Mouse (Mus musculus) kidney, embryonic 16.5 days (tissue): ENCODE results near the gene Slc38a11. TPM values are rescaled to one million over a fixed set of nuclear protein-coding genes. Genes with fewer than 3 reads are reported as not detected.

Experiments used
- ATAC-seq: fragments of 200-750 bp; cut with Nextera tagmentation; 2 replicates; pipeline ENCODE4 v1.8.0; 2017; ENCODE audit warnings: moderate TSS enrichment; ENCODE audit not compliant: low FRiP score, low TSS enrichment
- H3K27ac ChIP-seq: fragments of 300-500 bp; sonication (generic); 2 replicates; pipeline ENCODE4 v1.5.1; 2014; ENCODE audit warnings: low read length
- H3K27me3 ChIP-seq: fragments of 300-500 bp; sonication (generic); 2 replicates; pipeline ENCODE4 v1.6.1; 2014; ENCODE audit warnings: low read length, control low read depth, mixed read lengths; ENCODE audit not compliant: insufficient read depth
- H3K36me3 ChIP-seq: fragments of 300-500 bp; sonication (generic); 2 replicates; pipeline ENCODE4 v1.6.1; 2014; ENCODE audit warnings: low read length, control low read depth, mixed read lengths; ENCODE audit not compliant: insufficient read depth
- H3K4me1 ChIP-seq: fragments of 300-500 bp; sonication (generic); 2 replicates; pipeline ENCODE4 v1.6.1; 2014; ENCODE audit warnings: low read length, control low read depth, mixed read lengths; ENCODE audit not compliant: insufficient read depth
- H3K4me2 ChIP-seq: fragments of 300-500 bp; sonication (generic); replicated peaks from 2 replicates; pipeline ENCODE4 v1.6.1; 2014; ENCODE audit warnings: low read depth, low read length
- H3K4me3 ChIP-seq: fragments of 300-500 bp; sonication (generic); 2 replicates; pipeline ENCODE4 v1.5.1; 2014; ENCODE audit warnings: mild to moderate bottlenecking, low read length
- H3K9ac ChIP-seq: fragments of 300-500 bp; sonication (generic); replicated peaks from 2 replicates; pipeline ENCODE4 v1.6.1; 2014; ENCODE audit warnings: low read length
- H3K9me3 ChIP-seq: fragments of 300-500 bp; sonication (generic); 2 replicates; pipeline ENCODE4 v1.6.1; 2016; ENCODE audit warnings: low read length, control low read depth
- whole genome bisulfite sequencing: fragments of 180-500 bp; shearing (Covaris S2); extraction: QIAGEN DNeasy Blood & Tissue Kit; methylation state at CpG from one replicate; pipeline ENCODE4 v1.1.7; 2014; 5-methylcytosine and 5-hydroxymethylcytosine counted together
- polyA plus RNA-seq: library from polyadenylated mRNA; unstranded; fragments of >200 nt; fragmentation: Nextera tagmentation; extraction: Ambion mirVana; gene quantifications from 2 replicates; pipeline ENCODE4 v1.2.1, GENCODE M21; 2015

Gene Slc38a11
- polyA plus RNA-seq, 1 experiment from 2014 or later: 0.75 TPM

DNA sequence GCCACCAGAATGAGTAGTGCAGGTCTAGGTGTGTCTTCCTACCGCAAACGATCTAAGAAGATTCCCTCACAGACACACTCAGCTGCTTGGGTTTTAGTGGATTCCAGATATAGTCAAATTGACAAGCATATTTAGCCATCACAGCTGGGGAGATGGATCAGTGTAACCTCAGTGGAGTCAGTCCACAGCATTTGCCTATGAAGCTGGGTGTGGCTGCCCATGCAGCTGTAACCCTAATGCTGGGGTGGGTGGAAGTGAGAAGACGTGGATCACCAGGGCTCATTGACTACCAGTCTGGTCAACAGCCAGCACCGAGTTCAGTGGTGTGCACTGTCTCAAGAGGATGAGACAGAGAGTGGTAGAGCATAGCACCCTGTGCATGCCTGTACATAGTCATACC, 74.1 kb downstream of the Slc38a11 start:
- H3K27ac ChIP-seq: no peak overlapping the region
- 0 out of 2 replicates have a peak, but pooled peaks cover 5% of the 10 kb centered on the region for H3K4me1 ChIP-seq
- H3K27me3 ChIP-seq: no peaks in the 10 kb centered on the region
- no peaks in the 10 kb centered on the region for H3K36me3 ChIP-seq
- ATAC-seq: no peak
- H3K4me2 ChIP-seq: no peak overlapping the region
- H3K4me3 ChIP-seq: no peak overlapping the region
- no peak overlapping the region for H3K9ac ChIP-seq
- no peaks in the 10 kb centered on the region for H3K9me3 ChIP-seq
- 88% methylated on average over 4 of the region's 4 CpGs for WGBS

DNA sequence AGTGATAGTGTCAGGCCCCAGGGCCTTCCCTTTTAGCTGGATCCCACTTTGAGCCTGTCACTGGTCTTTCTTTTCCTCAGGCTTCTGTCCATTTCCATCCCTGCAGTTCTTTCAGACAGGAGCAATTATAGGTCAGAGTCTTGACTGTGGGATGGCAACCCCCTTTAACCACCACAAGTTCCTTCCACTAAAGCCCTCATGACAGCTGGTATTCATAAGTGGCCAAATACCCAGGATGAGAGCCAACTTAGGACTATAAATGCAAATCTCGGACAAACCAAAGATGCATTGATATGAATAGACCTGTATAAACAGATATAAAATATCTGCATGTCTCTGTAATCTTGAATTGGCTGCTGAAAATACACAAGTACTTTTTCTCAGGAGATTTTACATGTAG, 75.1 kb downstream of the Slc38a11 start:
- H3K9me3 ChIP-seq: no peaks in the 10 kb centered on the region
- H3K27ac ChIP-seq: no peak overlapping the region
- no peak for ATAC-seq
- no peak overlapping the region for H3K4me2 ChIP-seq
- H3K9ac ChIP-seq: no peak overlapping the region
- H3K27me3 ChIP-seq: no peaks in the 10 kb centered on the region
- WGBS: 87% methylated on average over 1 of the region's 1 CpGs
- 0 out of 2 replicates have a peak, but pooled peaks cover 5% of the 10 kb centered on the region for H3K4me1 ChIP-seq
- no peaks in the 10 kb centered on the region for H3K36me3 ChIP-seq
- H3K4me3 ChIP-seq: no peak overlapping the region

DNA sequence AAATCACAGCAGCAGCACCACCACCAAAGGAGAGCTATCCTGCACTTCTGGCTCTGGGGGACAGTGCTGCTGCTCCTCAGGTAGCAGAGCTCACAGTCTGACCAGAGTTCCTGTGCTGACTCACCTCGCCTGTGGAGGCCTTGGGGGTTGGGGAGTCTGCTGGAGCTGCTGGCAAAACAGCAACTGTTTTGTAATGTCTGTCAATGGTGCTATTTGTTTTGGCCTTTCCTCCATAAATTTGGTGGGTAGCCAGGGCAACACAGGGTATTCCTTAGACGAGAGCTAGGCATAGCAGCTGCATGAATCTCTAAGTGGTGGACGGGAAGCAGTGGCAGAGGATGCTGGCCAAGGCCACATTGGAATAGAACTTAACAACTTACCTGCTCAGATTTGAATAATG, 78.5 kb downstream of the Slc38a11 start:
- Histone ChIP-seq H3K27ac (no peak overlapping the region), H3K36me3 (no peaks in the 10 kb centered on the region), H3K27me3 (no peaks in the 10 kb centered on the region), H3K4me2 (no peak overlapping the region), H3K9me3 (no peaks in the 10 kb centered on the region), H3K9ac (no peak overlapping the region), H3K4me1 (0 out of 2 replicates have a peak, but pooled peaks cover 5% of the 10 kb centered on the region), H3K4me3 (no peak overlapping the region)
- 38% methylated on average over 3 of the region's 3 CpGs for WGBS
- ATAC-seq: no peak

DNA sequence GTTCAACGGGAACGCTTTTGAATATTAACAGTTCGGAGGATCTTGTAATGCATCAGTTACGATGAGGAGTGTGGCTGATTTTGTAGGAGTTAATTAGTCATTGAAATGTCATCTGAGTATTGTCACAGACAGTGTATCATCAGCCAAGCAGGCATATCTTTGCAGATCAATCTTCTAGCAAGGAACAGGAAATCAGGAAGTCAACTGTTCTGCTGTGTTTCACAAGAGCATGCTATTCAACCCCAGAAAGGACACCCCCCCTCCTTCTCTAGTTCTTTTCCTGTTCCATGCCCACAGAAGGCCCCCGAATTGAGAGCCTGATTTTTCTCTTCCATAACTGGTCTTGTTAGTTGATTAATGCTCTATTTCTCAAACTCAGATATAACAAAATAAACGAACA, 80.9 kb downstream of the Slc38a11 start:
- H3K4me2 ChIP-seq: no peak overlapping the region
- H3K27ac ChIP-seq: no peak overlapping the region
- H3K9me3 ChIP-seq: no peaks in the 10 kb centered on the region
- no peaks in the 10 kb centered on the region for H3K27me3 ChIP-seq
- ATAC-seq: no peak
- H3K4me3 ChIP-seq: no peak overlapping the region
- H3K4me1 ChIP-seq: 0 out of 2 replicates have a peak, but pooled peaks cover 9% of the 10 kb centered on the region
- 73% methylated on average over 6 of the region's 6 CpGs for WGBS
- H3K9ac ChIP-seq: no peak overlapping the region
- H3K36me3 ChIP-seq: no peaks in the 10 kb centered on the region

DNA sequence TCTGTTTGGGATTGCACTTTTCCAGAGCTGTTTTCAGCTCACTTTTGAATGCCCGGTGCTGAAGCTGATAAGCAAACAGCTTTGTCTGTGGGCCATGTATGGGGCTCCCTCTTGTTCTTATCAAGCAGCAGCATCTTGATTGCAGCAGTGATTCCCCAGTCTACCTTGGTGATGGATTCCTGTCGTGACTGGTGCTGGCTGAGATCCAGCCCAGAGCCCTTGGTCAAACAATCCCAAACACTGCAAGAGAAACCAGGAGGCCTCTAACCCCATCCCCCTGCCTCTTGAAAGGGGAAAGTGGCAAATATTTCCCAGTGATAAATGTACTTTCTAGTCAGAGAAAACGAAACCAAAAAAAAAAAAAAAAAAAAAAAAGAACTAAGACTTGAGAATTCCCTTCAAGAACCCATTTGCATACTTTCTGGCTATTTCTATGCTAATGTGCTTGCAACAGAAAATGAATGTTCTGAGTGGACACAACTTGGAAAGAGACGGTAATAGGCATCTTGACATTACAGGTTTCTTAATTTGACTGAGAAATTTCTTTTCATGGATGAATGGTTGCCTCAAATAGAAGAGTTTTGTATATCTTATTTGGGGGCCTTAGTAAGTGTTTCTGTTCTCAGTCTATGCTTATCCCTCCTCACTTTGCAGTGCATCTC, 84.7 kb downstream of the Slc38a11 start:
- no peaks in the 10 kb centered on the region for H3K9me3 ChIP-seq
- WGBS: 29% methylated on average over 4 of the region's 4 CpGs
- ATAC-seq: 0 out of 2 replicates have a peak, but pooled peaks have one; percentile 23
- peaks cover 10% of the 10 kb centered on the region; the same call in 1 of the 2 replicates for H3K4me1 ChIP-seq
- H3K9ac ChIP-seq: no peak overlapping the region
- H3K27me3 ChIP-seq: no peaks in the 10 kb centered on the region
- H3K36me3 ChIP-seq: no peaks in the 10 kb centered on the region
- H3K4me3 ChIP-seq: no peak overlapping the region
- 0 out of 2 replicates have a peak overlapping the region, but pooled peaks have one; percentile 12 for H3K27ac ChIP-seq
- no peak overlapping the region for H3K4me2 ChIP-seq

DNA sequence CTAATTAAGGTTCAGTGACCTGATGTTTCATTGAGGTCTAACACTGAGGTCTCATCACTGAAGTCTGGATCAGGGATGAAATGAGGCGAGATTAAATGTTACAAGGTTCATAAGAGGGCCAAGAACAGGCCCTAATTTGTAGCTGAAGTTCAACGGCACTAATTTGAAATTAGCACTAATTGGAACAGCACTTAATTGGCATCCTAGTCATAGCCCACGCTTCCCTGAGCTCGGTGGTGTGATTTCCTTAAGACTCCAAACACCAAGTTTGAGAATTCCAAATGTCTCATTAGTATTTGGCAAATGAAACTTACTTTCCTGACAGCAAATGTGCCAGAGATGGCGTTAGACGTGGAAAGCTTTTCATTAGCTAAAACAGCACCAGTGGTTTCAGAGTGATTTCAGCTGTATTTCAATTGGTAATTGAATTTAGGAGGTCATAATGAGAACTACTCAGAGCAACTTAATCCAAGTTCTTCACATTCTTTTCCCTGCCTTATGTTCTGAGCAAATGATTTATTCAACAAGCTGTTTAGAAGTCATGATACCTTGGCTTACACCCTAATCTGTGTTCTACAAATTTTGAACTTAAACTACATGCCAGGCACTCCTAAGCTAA, 88.3 kb downstream of the Slc38a11 start:
- H3K36me3 ChIP-seq: no peaks in the 10 kb centered on the region
- no peak for ATAC-seq
- H3K27me3 ChIP-seq: no peaks in the 10 kb centered on the region
- H3K4me2 ChIP-seq: no peak overlapping the region
- H3K9me3 ChIP-seq: no peaks in the 10 kb centered on the region
- no peak overlapping the region for H3K27ac ChIP-seq
- H3K4me3 ChIP-seq: no peak overlapping the region
- H3K4me1 ChIP-seq: peaks cover 10% of the 10 kb centered on the region; the same call in 1 of the 2 replicates
- WGBS: 53% methylated on average over 6 of the region's 6 CpGs
- no peak overlapping the region for H3K9ac ChIP-seq

DNA sequence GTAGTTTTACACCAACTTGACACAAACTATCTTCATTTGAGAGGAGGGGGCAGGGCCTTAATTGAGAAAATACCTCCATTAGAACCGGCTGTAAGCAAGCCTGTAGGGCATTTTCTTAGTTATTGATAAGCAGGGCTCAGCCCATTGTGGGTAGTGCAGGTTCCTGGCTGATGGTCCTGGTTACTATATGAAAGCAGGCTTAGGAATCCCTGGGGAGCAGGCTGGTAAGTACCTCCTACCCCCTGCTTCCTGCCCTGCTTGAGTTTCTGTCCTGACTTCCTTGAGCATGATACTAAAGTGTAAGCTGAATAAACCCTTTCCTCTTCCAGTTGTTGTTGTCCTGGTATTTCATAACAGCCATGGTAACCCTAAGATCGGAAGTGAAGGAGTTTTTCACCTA, 89.9 kb downstream of the Slc38a11 start:
- Histone ChIP-seq H3K9ac (no peak overlapping the region), H3K9me3 (no peaks in the 10 kb centered on the region), H3K4me1 (peaks cover 8% of the 10 kb centered on the region; the same call in 1 of the 2 replicates), H3K27me3 (no peaks in the 10 kb centered on the region), H3K4me2 (no peak overlapping the region), H3K36me3 (no peaks in the 10 kb centered on the region), H3K27ac (no peak overlapping the region), H3K4me3 (no peak overlapping the region)
- WGBS: 60% methylated on average over 2 of the region's 2 CpGs
- ATAC-seq: no peak

DNA sequence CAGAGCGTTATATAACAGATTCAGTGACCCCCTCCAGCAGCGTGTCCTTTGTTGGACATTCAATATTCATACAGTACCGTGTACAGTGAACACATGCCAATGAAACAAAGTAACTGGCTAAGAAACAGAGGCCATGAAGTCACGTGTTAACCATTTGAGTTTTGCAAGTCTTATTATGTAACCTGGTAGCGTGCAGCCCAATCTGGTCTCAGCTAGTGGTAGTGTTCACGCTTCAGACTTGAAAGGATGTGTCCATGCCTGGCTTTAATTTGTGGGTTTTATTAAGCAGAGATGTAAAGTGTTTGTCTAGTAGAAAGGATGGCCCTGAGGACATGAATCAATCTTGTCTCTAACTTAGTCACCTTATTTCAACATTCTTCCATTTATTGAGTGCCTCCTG, 95.1 kb downstream of the Slc38a11 start:
- Histone ChIP-seq H3K27ac (no peak overlapping the region), H3K4me2 (no peak overlapping the region), H3K4me1 (no peaks in the 10 kb centered on the region), H3K9ac (no peak overlapping the region), H3K27me3 (no peaks in the 10 kb centered on the region), H3K9me3 (no peaks in the 10 kb centered on the region), H3K4me3 (no peak overlapping the region), H3K36me3 (no peaks in the 10 kb centered on the region)
- ATAC-seq: no peak
- 88% methylated on average over 6 of the region's 6 CpGs for WGBS

DNA sequence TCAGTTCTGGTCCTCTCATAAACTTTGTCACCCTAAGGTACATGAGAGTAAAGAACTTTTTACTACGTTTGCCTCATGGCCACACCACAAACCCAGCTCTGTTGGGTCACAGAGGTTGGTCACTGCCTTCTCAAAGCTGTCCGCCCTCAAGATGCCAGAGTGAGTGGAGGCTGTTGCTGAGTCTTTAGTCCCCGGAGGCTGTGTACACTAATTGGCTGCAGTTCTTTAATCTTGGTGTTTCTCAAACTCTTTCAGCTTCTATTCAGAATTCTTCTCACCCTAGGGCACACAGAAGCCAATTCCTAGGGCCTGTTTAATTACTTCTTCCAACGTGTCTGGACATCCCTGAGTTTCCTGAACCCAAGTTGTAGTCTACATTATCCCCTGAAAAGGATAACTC, 96.0 kb downstream of the Slc38a11 start:
- H3K4me2 ChIP-seq: no peak overlapping the region
- WGBS: 56% methylated on average over 4 of the region's 4 CpGs
- H3K27me3 ChIP-seq: no peaks in the 10 kb centered on the region
- no peak overlapping the region for H3K27ac ChIP-seq
- no peaks in the 10 kb centered on the region for H3K9me3 ChIP-seq
- no peak for ATAC-seq
- no peak overlapping the region for H3K4me3 ChIP-seq
- no peaks in the 10 kb centered on the region for H3K4me1 ChIP-seq
- no peaks in the 10 kb centered on the region for H3K36me3 ChIP-seq
- H3K9ac ChIP-seq: no peak overlapping the region

DNA sequence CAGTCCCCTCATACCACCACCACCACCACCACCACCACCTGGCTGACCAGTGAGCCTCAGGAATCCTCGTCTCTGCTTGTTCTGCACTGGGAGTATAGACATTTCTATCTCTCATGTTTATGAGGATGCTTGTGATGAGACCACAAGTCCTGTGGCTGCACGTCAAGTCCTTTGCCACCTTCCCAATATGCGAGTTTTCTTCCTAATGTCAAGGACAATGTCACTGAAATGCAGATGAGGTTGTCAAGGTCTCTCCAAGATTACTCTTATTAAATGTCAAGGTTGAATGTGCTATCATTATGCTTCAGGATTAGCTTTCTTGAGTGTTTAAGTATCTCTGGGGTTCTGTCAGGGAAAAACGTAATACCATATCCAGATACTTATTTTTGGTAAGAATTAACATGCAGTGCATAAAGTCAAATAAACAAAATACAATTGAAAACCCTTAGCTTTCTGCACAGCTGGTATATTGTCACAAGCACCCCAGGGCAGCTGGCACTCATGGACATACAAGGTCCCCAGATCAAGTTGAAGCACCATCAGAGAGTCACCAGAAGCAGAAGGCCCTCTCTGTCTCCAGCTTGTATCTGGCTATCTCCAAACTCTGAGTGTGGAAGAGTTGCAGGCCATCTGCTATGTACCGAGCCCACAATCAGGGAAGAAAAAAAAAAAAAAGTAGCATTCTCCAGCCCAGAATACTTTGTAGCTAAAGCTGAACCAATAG, 97.1 kb downstream of the Slc38a11 start:
- no peak for ATAC-seq
- Histone ChIP-seq H3K9me3 (no peaks in the 10 kb centered on the region), H3K4me1 (no peaks in the 10 kb centered on the region), H3K27me3 (no peaks in the 10 kb centered on the region), H3K4me2 (no peak overlapping the region), H3K36me3 (no peaks in the 10 kb centered on the region), H3K4me3 (no peak overlapping the region), H3K27ac (no peak overlapping the region), H3K9ac (no peak overlapping the region)
- WGBS: 79% methylated on average over 5 of the region's 5 CpGs
